Mouse (Mus musculus) hindbrain, embryonic 12.5 days (tissue): ENCODE measurements at regions not wholly inside any gene's neighbourhood (a gene's known extent, or its start where the extent isn't known, plus 50 kb on each side); places are given as distances from the start of the nearest gene placed in this dataset.

Experiments
- ATAC-seq: fragments of 200-750 bp; cut with Nextera tagmentation; 2 replicates; pipeline ENCODE4 v1.8.0; 2017; ENCODE audit warnings: moderate TSS enrichment; ENCODE audit not compliant: low FRiP score
- H3K27ac ChIP-seq: fragments of 300-500 bp; sonication (generic); 2 replicates; pipeline ENCODE4 v1.5.1; 2016; ENCODE audit warnings: mild to moderate bottlenecking
- H3K27me3 ChIP-seq: fragments of 300-500 bp; sonication (generic); 2 replicates; pipeline ENCODE4 v1.6.1; 2016; ENCODE audit warnings: mild to moderate bottlenecking
- H3K36me3 ChIP-seq: fragments of 300-500 bp; sonication (generic); 2 replicates; pipeline ENCODE4 v1.6.1; 2016; ENCODE audit warnings: mild to moderate bottlenecking
- H3K4me1 ChIP-seq: fragments of 300-500 bp; sonication (generic); 2 replicates; pipeline ENCODE4 v1.6.1; 2016
- H3K4me2 ChIP-seq: fragments of 300-500 bp; sonication (generic); replicated peaks from 2 replicates; pipeline ENCODE4 v1.6.1; 2016; ENCODE audit warnings: mild to moderate bottlenecking
- H3K4me3 ChIP-seq: fragments of 300-500 bp; sonication (generic); 2 replicates; pipeline ENCODE4 v1.5.1; 2016; ENCODE audit warnings: mild to moderate bottlenecking
- H3K9ac ChIP-seq: fragments of 300-500 bp; sonication (generic); 2 replicates; pipeline ENCODE4 v1.6.1; 2016; ENCODE audit warnings: mild to moderate bottlenecking, moderate library complexity
- H3K9me3 ChIP-seq: fragments of 300-500 bp; sonication (generic); replicated peaks from 2 replicates; pipeline ENCODE4 v1.6.1; 2016; ENCODE audit warnings: mild to moderate bottlenecking
- WGBS: fragments of 180-500 bp; shearing (Covaris S2); methylation state at CpG from one replicate; pipeline ENCODE4 v1.1.7; 2016; 5-methylcytosine and 5-hydroxymethylcytosine counted together

DNA sequence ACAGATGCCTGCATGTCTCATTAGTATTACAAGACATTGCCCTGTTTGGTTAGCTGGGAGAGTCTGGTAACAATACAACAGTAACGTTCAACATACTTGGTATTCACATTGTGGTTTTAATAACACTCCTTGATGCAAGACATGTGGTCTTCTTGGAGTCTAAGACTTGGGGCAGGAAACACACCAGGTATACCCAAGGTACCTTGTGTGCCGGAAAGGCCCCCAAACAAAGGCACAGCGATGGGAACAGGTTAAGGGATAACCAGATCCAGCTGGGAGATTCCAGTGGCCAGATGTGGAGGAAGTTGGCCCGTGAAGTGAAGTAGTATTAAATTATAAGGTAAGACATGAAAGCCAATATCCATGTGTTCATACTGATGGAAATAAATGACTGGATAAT, 71.9 kb upstream of the Mphosph6 start:
- WGBS, result 73% methylated on average over 4 of the region's 4 CpGs
- no peak overlapping the region for H3K4me2 ChIP-seq

DNA sequence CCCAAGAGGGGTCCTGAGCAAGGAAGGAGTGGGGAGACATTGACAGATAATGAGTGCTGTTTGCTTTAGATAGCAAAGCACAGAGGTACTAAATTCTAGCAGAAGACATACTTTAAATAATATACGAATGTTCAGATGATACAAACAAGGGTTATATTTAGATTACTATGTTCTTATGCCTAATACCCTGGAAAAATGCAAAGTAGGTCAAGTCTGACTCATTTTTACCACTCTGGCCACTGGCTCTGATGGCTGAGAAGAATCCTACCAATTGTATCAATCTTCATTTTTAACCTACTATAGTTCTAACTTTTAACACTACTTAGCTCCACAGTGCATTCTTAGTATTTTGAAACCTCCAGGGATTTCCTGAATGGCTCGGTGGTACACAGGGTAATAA, 65.4 kb upstream of the Mphosph6 start:
- H3K27me3 ChIP-seq, result no peaks in the 10 kb centered on the region
- H3K27ac ChIP-seq, result no peak overlapping the region
- no peak overlapping the region for H3K4me2 ChIP-seq
- no peak overlapping the region for H3K4me3 ChIP-seq
- no peak overlapping the region for H3K9ac ChIP-seq
- WGBS, result 83% methylated on average over 2 of the region's 2 CpGs
- no peaks in the 10 kb centered on the region for H3K36me3 ChIP-seq
- peaks cover 7% of the 10 kb centered on the region for H3K4me1 ChIP-seq
- H3K9me3 ChIP-seq, result no peaks in the 10 kb centered on the region
- ATAC-seq, result no peak

More for the DNA sequence above, 71.9 kb upstream of the Mphosph6 start:
- Histone ChIP-seq H3K27me3 (no peaks in the 10 kb centered on the region), H3K9ac (no peak overlapping the region), H3K4me3 (no peak overlapping the region), H3K36me3 (no peaks in the 10 kb centered on the region), H3K4me1 (no peaks in the 10 kb centered on the region), H3K9me3 (no peaks in the 10 kb centered on the region), H3K27ac (no peak overlapping the region)
- no peak for ATAC-seq

DNA sequence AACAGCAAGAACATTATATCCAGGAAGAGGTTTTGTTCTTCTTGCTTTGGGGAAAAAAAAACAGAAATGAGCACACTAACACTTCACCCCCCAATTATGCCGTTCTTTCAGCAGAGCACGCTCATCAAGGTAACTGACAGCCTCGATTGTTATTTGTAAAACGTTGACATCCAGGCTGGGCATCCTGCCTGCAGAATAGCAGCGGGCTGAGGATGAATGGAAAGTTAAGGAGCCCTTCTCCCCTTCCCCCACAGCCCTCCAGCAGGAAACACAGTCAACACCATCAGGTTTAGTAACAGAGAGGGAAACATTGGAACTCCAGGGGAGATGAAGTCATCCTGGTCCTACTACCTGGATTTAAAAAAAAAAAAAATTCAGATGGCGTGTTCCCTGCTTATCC, 63.3 kb upstream of the Mphosph6 start:
- H3K27ac ChIP-seq, result 0 out of 2 replicates have a peak overlapping the region, but pooled peaks have one; percentile 23
- H3K9me3 ChIP-seq, result no peaks in the 10 kb centered on the region
- no peak overlapping the region for H3K9ac ChIP-seq
- no peak overlapping the region for H3K4me2 ChIP-seq
- no peak for ATAC-seq
- peaks cover 9% of the 10 kb centered on the region for H3K4me1 ChIP-seq
- no peaks in the 10 kb centered on the region for H3K36me3 ChIP-seq
- peaks cover 3% of the 10 kb centered on the region for H3K27me3 ChIP-seq
- no peak overlapping the region for H3K4me3 ChIP-seq
- WGBS, result 20% methylated on average over 6 of the region's 6 CpGs

DNA sequence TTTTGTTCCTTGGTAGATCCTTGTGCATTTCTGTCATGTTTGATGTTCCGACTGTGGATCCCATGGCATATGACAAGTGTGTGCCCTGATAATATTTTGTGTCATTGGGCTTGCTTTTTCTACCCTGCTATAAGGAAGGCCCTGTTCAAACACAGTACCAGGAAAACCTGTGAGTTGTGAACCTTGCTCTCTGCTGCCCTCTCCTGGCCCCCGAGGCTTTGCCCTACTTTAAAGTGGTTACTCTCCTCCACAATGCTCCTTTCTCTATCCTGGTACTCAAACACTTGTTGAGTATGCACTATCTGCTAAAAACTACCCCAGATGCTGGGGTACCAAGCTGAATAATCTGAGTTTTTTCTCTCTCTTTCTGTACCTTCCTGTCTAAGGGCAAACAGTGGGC, 62.1 kb upstream of the Mphosph6 start:
- ATAC-seq, result no peak
- Histone ChIP-seq H3K9ac (no peak overlapping the region), H3K27me3 (peaks cover 7% of the 10 kb centered on the region), H3K36me3 (no peaks in the 10 kb centered on the region), H3K27ac (no peak overlapping the region), H3K4me1 (peaks cover 14% of the 10 kb centered on the region), H3K4me2 (no peak overlapping the region), H3K4me3 (no peak overlapping the region), H3K9me3 (no peaks in the 10 kb centered on the region)
- WGBS, result 51% methylated on average over 2 of the region's 2 CpGs

DNA sequence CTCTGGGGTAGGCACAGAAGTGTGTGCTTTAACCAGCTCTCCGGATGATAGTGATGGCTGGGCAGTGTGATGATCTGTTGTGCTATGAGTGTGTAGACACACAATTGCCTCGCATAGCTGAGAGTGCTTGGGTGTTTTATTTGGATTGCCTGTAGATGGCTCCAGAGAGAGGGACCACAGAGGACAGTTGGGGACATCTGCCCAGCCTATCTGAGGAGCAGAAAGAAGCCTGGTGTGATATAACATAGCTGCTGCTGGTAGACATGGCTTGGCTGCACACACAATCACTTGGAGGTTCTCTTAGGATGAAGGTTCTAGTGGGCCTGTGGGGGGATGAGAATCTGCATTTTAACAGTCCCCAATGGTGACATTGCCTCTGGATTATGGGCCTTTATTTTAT, 60.6 kb upstream of the Mphosph6 start:
- no peak overlapping the region for H3K9ac ChIP-seq
- 73% methylated on average over 2 of the region's 2 CpGs for WGBS
- peaks cover 7% of the 10 kb centered on the region for H3K27me3 ChIP-seq
- H3K4me1 ChIP-seq, result peaks cover 14% of the 10 kb centered on the region
- no peak overlapping the region for H3K27ac ChIP-seq
- H3K4me3 ChIP-seq, result no peak overlapping the region
- no peaks in the 10 kb centered on the region for H3K36me3 ChIP-seq
- no peak for ATAC-seq
- H3K9me3 ChIP-seq, result no peaks in the 10 kb centered on the region
- no peak overlapping the region for H3K4me2 ChIP-seq

DNA sequence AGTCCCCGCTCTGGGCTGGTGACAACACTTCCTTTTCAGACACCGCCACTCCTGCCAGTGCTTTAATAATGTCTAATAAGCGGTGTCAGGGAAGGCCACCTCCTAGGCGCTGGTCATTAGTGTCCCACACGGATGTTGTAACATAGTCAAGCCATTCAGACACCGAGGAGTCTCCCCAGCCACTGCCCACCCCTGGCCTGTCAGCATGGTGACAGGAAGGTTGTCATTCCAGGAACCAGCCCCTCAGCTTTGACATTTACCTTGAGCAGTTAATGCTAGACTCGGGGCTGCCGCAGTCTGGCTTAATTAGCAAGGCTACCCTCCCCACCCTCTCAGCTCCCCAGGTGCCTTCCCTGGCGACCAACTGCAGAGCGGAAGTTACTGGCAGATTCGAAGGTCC, 58.0 kb upstream of the Mphosph6 start:
- Histone ChIP-seq H3K9ac (no peak overlapping the region), H3K4me1 (peaks cover 7% of the 10 kb centered on the region), H3K27me3 (peaks cover 7% of the 10 kb centered on the region), H3K36me3 (no peaks in the 10 kb centered on the region), H3K4me2 (peak overlapping the region; percentile 41), H3K9me3 (no peaks in the 10 kb centered on the region), H3K4me3 (no peak overlapping the region), H3K27ac (no peak overlapping the region)
- no peak for ATAC-seq
- WGBS, result 9% methylated on average over 11 of the region's 11 CpGs

DNA sequence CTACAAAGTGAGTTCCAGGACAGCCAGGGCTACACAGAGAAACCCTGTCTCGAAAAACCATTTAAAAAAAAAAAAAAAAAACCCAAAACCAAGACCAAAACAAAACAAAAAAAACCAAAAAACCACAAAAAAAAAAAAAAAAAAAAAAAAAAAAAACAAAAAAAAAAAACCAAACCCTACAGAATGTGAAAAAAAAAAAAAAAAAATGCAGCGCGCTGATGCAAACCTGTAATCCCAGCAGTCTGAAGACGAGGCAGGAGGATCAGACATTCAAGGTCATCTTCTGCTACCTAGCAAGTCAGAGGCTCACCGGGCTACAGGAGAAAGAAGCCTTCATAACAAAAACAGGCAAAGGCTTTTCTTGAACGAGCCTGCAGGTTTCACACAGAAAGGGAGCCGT, 57.4 kb upstream of the Mphosph6 start:
- H3K9me3 ChIP-seq, result no peaks in the 10 kb centered on the region
- no peaks in the 10 kb centered on the region for H3K36me3 ChIP-seq
- H3K4me1 ChIP-seq, result peaks cover 7% of the 10 kb centered on the region
- WGBS, result 63% methylated on average over 7 of the region's 7 CpGs
- no peak overlapping the region for H3K4me3 ChIP-seq
- H3K9ac ChIP-seq, result no peak overlapping the region
- no peak overlapping the region for H3K4me2 ChIP-seq
- ATAC-seq, result no peak
- H3K27ac ChIP-seq, result no peak overlapping the region
- H3K27me3 ChIP-seq, result peaks cover 7% of the 10 kb centered on the region

DNA sequence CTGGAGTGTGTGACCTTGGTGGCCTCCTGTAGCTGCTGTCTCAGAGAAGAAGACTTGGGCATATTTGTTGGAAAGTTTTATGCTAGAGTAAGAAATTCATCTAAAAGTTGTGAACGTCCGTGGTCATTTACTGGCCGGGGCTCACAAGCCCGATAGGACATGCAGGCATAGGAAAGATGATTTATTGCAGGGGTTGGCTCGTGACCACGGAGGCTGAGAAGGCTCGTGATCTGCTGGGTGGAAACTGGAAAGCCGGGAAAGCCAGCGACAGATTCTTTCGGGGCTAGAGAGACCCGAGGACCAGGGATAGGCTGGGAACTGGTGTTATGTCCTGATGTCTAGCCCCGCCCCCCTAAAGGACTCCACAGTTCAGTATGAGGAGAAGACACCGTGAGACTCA, 54.4 kb upstream of the Mphosph6 start:
- no peak overlapping the region for H3K4me3 ChIP-seq
- H3K36me3 ChIP-seq, result no peaks in the 10 kb centered on the region
- no peak overlapping the region for H3K4me2 ChIP-seq
- H3K9ac ChIP-seq, result no peak overlapping the region
- peaks cover 7% of the 10 kb centered on the region for H3K27me3 ChIP-seq
- H3K27ac ChIP-seq, result no peak overlapping the region
- ATAC-seq, result no peak
- 87% methylated on average over 13 of the region's 13 CpGs for WGBS
- H3K9me3 ChIP-seq, result no peaks in the 10 kb centered on the region
- peaks cover 7% of the 10 kb centered on the region for H3K4me1 ChIP-seq

DNA sequence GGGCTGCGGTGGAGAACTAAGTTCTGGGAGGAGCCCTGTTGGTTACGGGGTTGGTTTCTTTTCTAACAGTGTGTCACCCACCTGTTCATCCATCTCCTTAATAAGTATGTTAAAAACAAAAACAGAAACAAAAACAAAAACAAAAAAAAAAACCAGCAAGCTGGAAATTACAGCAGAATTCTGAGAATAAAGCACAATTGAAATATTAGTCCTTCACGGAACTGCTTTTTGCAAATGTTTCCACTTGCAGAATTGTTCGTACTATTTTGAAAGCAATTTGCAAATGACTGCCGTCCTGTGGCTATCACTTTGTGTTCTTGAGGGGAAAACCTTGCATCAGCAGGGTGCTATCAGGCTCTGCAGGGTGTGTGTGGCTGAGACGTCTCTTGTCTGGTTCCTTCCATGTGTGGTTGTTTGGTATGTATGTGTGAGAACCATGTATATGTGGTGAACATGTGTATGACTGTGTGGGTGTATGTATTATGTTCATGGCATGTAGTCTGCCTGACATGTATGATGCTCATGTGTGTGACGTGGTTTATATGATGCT, 53.3 kb upstream of the Mphosph6 start:
- no peak overlapping the region for H3K9ac ChIP-seq
- ATAC-seq, result no peak
- no peak overlapping the region for H3K27ac ChIP-seq
- peaks cover 5% of the 10 kb centered on the region for H3K4me1 ChIP-seq
- peaks cover 4% of the 10 kb centered on the region; the same call in 1 of the 2 replicates for H3K27me3 ChIP-seq
- 84% methylated on average over 7 of the region's 7 CpGs for WGBS
- H3K9me3 ChIP-seq, result no peaks in the 10 kb centered on the region
- H3K4me2 ChIP-seq, result no peak overlapping the region
- H3K36me3 ChIP-seq, result no peaks in the 10 kb centered on the region
- no peak overlapping the region for H3K4me3 ChIP-seq

DNA sequence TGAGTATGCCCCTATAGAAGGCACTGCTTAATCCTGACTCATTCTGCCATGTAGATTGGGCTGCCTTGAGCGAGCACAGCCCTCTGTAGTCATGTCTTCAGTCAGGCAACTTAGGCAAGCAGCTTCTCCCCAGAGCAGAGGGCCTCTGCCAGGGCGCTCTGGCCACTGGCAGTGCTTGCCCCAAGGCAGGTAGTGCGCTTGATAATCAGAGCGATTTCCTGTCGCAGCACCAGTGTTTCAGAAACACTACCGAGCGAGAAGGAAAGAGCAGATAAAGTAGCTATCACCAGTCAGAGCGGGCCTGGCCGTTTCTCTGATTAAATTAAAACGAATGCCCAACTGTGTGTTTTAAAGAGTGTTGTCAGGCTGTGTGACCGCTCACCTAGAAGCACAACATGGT, 52.6 kb upstream of the Mphosph6 start:
- Histone ChIP-seq H3K36me3 (no peaks in the 10 kb centered on the region), H3K9ac (no peak overlapping the region)

DNA sequence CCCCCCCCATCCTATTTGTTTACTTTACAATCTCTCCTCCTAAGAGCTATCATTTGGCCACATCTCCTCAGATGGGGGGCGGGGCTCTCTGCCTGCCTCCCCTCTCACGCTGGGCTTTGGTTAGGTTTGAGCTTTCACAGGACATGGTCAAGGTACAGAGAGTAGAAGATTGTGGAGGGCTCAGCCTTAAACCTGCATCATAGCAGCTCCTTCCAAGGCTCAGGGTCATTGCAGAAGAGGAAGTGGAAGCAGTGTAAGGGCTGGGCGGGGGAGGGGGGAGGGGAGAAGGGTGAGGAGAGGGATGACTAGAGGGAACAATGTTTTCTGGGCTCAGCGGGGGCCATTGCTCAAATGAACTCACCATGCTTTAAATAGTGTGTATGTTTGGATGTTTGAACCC, 51.7 kb upstream of the Mphosph6 start:
- Histone ChIP-seq H3K4me1 (no peaks in the 10 kb centered on the region), H3K36me3 (no peaks in the 10 kb centered on the region), H3K9ac (no peak overlapping the region), H3K9me3 (no peaks in the 10 kb centered on the region), H3K4me2 (no peak overlapping the region), H3K27ac (no peak overlapping the region), H3K4me3 (no peak overlapping the region), H3K27me3 (no peaks in the 10 kb centered on the region)
- no peak for ATAC-seq
- 57% methylated on average over 4 of the region's 4 CpGs for WGBS

More for the DNA sequence above, 52.6 kb upstream of the Mphosph6 start:
- Histone ChIP-seq H3K9me3 (no peaks in the 10 kb centered on the region), H3K27me3 (no peaks in the 10 kb centered on the region), H3K4me3 (no peak overlapping the region), H3K27ac (no peak overlapping the region), H3K4me1 (no peaks in the 10 kb centered on the region), H3K4me2 (no peak overlapping the region)
- ATAC-seq, result no peak
- 92% methylated on average over 11 of the region's 11 CpGs for WGBS

DNA sequence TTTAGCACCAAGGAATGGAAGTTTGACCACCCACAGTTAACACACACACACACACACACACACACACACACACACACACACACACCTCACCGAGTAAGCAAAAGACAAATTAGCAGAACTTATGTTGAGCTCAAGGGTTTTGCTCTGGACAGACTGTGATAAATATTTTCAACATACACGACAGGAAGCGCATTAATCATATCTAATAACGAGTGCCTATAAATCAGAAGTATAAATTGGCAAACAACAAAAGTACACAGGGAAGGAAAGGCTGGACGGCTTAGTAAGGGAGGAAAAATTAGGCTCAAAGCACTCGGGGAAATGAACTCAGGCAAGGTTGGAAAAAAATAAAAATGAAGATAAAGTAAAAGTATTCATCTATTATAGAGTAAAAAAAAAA, 50.8 kb upstream of the Mphosph6 start:
- Histone ChIP-seq H3K4me1 (no peaks in the 10 kb centered on the region), H3K9me3 (no peaks in the 10 kb centered on the region), H3K4me3 (no peak overlapping the region), H3K27me3 (no peaks in the 10 kb centered on the region), H3K4me2 (no peak overlapping the region), H3K36me3 (no peaks in the 10 kb centered on the region), H3K27ac (no peak overlapping the region), H3K9ac (no peak overlapping the region)
- 87% methylated on average over 6 of the region's 6 CpGs for WGBS
- no peak for ATAC-seq
